Mouse (Mus musculus) 3T3-L1 (cell line): ENCODE data around the gene Gstm7.

Experiments used
- DNase-seq: peaks from one replicate; pipeline ENCODE4 v3.0.0-alpha.2; 2015; ENCODE audit warnings: low read depth, low spot score

The Gstm7 gene

DNA sequence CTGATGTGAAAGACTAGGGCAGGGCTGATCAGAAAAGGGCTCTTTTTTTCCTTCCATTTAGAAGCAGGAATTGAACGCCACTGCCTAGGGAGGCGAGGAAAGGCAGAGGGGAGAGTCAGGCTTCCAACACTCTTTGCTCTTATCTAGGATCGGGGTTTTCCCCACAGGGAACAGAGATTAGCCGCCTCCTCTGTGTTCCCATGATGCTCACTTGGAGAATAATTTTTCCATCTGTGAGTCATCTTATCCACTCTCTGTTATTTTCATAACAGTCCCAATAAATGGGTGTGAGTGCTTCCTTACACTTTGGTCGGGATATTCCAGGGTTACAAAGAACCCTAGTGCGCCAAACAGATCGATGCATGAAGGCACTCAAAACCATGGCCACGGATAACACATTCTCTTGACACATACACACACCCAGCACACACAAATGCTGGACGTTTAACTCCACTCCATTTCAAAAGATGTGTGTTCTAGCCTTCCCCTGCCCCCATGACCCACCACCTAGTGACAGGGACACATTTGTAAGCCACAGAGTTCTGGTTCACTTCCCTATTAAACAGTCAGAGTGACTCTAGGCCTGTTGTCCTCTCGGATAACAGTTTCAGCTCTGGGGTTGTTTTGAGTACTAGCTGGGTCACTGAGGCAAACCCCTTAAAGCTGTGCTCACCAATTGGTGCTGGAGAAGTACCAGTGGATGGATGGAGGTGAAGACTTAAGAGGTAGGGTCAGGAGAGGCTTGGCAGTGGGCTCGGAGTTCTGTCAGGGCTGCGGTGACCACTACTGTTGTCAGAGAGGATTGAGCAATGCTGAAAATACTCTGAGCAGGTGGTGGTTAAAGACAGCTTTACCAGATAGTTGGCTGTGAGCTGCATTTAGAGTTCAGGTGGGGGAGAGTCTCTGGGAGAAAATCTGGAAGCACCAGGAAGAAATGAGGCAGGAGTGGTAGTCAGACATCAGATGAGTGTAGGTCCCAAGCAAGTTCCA lies 53.6 kb downstream of the Gstm7 start:
- peak; percentile 49 for DNase-seq

DNA sequence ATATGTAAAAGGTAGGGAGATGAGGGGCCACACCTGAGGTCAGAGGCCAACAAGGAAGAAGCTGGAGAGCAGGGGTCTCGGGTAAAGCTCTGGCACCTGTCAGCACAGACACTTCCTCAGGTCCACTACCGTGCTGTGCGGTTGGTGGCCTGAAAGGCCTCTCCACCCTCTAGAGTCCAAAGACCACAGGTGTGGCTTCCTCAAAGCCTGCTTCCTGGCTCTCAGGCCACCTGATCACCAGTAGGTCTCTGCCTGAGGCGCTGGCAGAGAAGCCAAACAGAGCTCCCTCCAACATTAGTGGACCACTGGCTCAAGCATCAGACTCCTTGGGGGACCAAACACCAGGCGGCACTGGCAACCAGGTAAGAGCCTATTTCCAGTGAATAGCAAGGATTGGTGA lies 54.6 kb downstream of the Gstm7 start, which contains the start of gene Eps8l3:
Eps8l3 (plus strand) TSS at position 225 of the 400 bp plus-strand sequence.
- DNase-seq, result no peak
